Mouse (Mus musculus): ENCODE results near the gene Slc17a6. TPM values are rescaled to one million over a fixed set of nuclear protein-coding genes. Genes with fewer than 3 reads are reported as not detected.

Gene Slc17a6
- polyA plus RNA-seq (2015; fragmentation: Nextera tagmentation; extraction: Ambion mirVana) = 1.1 and 2.1 TPM in 2 replicates

GRCm38 (mm10) chr7:51621694-51622145 lies at the start of gene Slc17a6:
Gene Slc17a6, plus strand, starts transcription at chr7:51622006.
- no peaks in the 10 kb centered on the region for H3K36me3 ChIP-seq
- peaks cover 57% of the 10 kb centered on the region for H3K27me3 ChIP-seq
- no peak within 1 kb of the TSS for H3K4me3 ChIP-seq (replicated peaks)
- under 1% methylated on average over 23 of the region's 23 CpGs for WGBS
- H3K4me1 ChIP-seq = 0 out of 2 replicates have a peak, but pooled peaks cover 4% of the 10 kb centered on the region
- ATAC-seq (ENCODE audit: insufficient number of reproducible peaks, low FRiP score, low TSS enrichment, low read depth) = peak; percentile 63; the same call in 1 of the 2 replicates
- no peak within 1 kb of the TSS for H3K4me2 ChIP-seq (replicated peaks)
- H3K9ac ChIP-seq = no peak within 1 kb of the TSS
- H3K27ac ChIP-seq (replicated peaks) = no peak within 1 kb of the TSS
- no peaks in the 10 kb centered on the region for H3K9me3 ChIP-seq (replicated peaks)

GRCm38 (mm10) chr7:51600021-51600420 lies 21.8 kb upstream of the Slc17a6 start:
- no peaks in the 10 kb centered on the region for H3K9me3 ChIP-seq (replicated peaks)
- H3K27ac ChIP-seq (replicated peaks) = no peak overlapping the region
- 69% methylated on average over 4 of the region's 4 CpGs for WGBS
- no peak overlapping the region for H3K4me3 ChIP-seq (replicated peaks)
- ATAC-seq (ENCODE audit: insufficient number of reproducible peaks, low FRiP score, low TSS enrichment, low read depth) = no peak
- no peaks in the 10 kb centered on the region for H3K4me1 ChIP-seq
- no peaks in the 10 kb centered on the region for H3K36me3 ChIP-seq
- no peak overlapping the region for H3K9ac ChIP-seq
- no peak overlapping the region for H3K4me2 ChIP-seq (replicated peaks)
- no peaks in the 10 kb centered on the region for H3K27me3 ChIP-seq

- Histone ChIP-seq H3K9me3 (replicated peaks) (no peaks in the 10 kb centered on the region), H3K4me2 (replicated peaks) (no peak overlapping the region), H3K9ac (no peak overlapping the region), H3K4me1 (no peaks in the 10 kb centered on the region), H3K27me3 (no peaks in the 10 kb centered on the region), H3K27ac (replicated peaks) (no peak overlapping the region), H3K4me3 (replicated peaks) (no peak overlapping the region), H3K36me3 (no peaks in the 10 kb centered on the region)
- ATAC-seq (ENCODE audit: insufficient number of reproducible peaks, low FRiP score, low TSS enrichment, low read depth) = no peak
- 86% methylated on average over 12 of the region's 12 CpGs for WGBS
These were observed 18.1 kb upstream of the Slc17a6 start for GRCm38 (mm10) chr7:51603741-51604140.

- Histone ChIP-seq H3K4me2 (replicated peaks) (no peak overlapping the region), H3K9ac (no peak overlapping the region), H3K27me3 (no peaks in the 10 kb centered on the region), H3K4me3 (replicated peaks) (no peak overlapping the region), H3K36me3 (no peaks in the 10 kb centered on the region), H3K27ac (replicated peaks) (no peak overlapping the region), H3K4me1 (no peaks in the 10 kb centered on the region), H3K9me3 (replicated peaks) (no peaks in the 10 kb centered on the region)
- ATAC-seq (ENCODE audit: insufficient number of reproducible peaks, low FRiP score, low TSS enrichment, low read depth) = no peak
- 35% methylated on average over 5 of the region's 5 CpGs for WGBS
These were observed 7.4 kb upstream of the Slc17a6 start for GRCm38 (mm10) chr7:51614404-51614803.

GRCm38 (mm10) chr7:51617941-51618340 lies 3.9 kb upstream of the Slc17a6 start:
- H3K4me2 ChIP-seq (replicated peaks) = no peak overlapping the region
- H3K36me3 ChIP-seq = no peaks in the 10 kb centered on the region
- no peak for ATAC-seq (ENCODE audit: insufficient number of reproducible peaks, low FRiP score, low TSS enrichment, low read depth)
- H3K27me3 ChIP-seq = peaks cover 22% of the 10 kb centered on the region
- H3K9me3 ChIP-seq (replicated peaks) = no peaks in the 10 kb centered on the region
- no peak overlapping the region for H3K9ac ChIP-seq
- H3K4me3 ChIP-seq (replicated peaks) = no peak overlapping the region
- no peaks in the 10 kb centered on the region for H3K4me1 ChIP-seq
- no peak overlapping the region for H3K27ac ChIP-seq (replicated peaks)

- no peak overlapping the region for H3K9ac ChIP-seq
- ATAC-seq (ENCODE audit: insufficient number of reproducible peaks, low FRiP score, low TSS enrichment, low read depth) = no peak
- 23% methylated on average over 2 of the region's 2 CpGs for WGBS
These were observed 3.4 kb upstream of the Slc17a6 start for GRCm38 (mm10) chr7:51618412-51618811.

GRCm38 (mm10) chr7:51619977-51620376 lies 1.8 kb upstream of the Slc17a6 start:
- H3K27me3 ChIP-seq = peaks cover 39% of the 10 kb centered on the region
- no peak for ATAC-seq (ENCODE audit: insufficient number of reproducible peaks, low FRiP score, low TSS enrichment, low read depth)
- H3K4me2 ChIP-seq (replicated peaks) = no peak overlapping the region
- no peak overlapping the region for H3K27ac ChIP-seq (replicated peaks)
- no peak overlapping the region for H3K4me3 ChIP-seq (replicated peaks)
- no peaks in the 10 kb centered on the region for H3K36me3 ChIP-seq
- no peaks in the 10 kb centered on the region for H3K4me1 ChIP-seq
- no peak overlapping the region for H3K9ac ChIP-seq
- no peaks in the 10 kb centered on the region for H3K9me3 ChIP-seq (replicated peaks)
- WGBS = 34% methylated on average over 1 of the region's 1 CpGs

More at GRCm38 (mm10) chr7:51618412-51618811, 3.4 kb upstream of the Slc17a6 start:
- Histone ChIP-seq H3K4me2 (replicated peaks) (no peak overlapping the region), H3K9me3 (replicated peaks) (no peaks in the 10 kb centered on the region), H3K27ac (replicated peaks) (no peak overlapping the region), H3K4me1 (no peaks in the 10 kb centered on the region), H3K36me3 (no peaks in the 10 kb centered on the region), H3K4me3 (replicated peaks) (no peak overlapping the region), H3K27me3 (peaks cover 23% of the 10 kb centered on the region)

GRCm38 (mm10) chr7:51622196-51622595 lies 390 bp downstream of the Slc17a6 start:
- H3K4me1 ChIP-seq = 0 out of 2 replicates have a peak, but pooled peaks cover 4% of the 10 kb centered on the region
- H3K9ac ChIP-seq = no peak overlapping the region
- ATAC-seq (ENCODE audit: insufficient number of reproducible peaks, low FRiP score, low TSS enrichment, low read depth) = no peak
- WGBS = under 1% methylated on average over 18 of the region's 18 CpGs
- H3K4me2 ChIP-seq (replicated peaks) = no peak overlapping the region
- H3K27me3 ChIP-seq = peaks cover 61% of the 10 kb centered on the region
- H3K27ac ChIP-seq (replicated peaks) = no peak overlapping the region
- no peaks in the 10 kb centered on the region for H3K9me3 ChIP-seq (replicated peaks)
- H3K36me3 ChIP-seq = no peaks in the 10 kb centered on the region
- no peak overlapping the region for H3K4me3 ChIP-seq (replicated peaks)

- no peak overlapping the region for H3K27ac ChIP-seq (replicated peaks)
- ATAC-seq (ENCODE audit: insufficient number of reproducible peaks, low FRiP score, low TSS enrichment, low read depth) = no peak
- no peak overlapping the region for H3K4me3 ChIP-seq (replicated peaks)
- WGBS = 1% methylated on average over 5 of the region's 5 CpGs
- H3K36me3 ChIP-seq = no peaks in the 10 kb centered on the region
- peaks cover 66% of the 10 kb centered on the region for H3K27me3 ChIP-seq
- H3K4me1 ChIP-seq = 0 out of 2 replicates have a peak, but pooled peaks cover 4% of the 10 kb centered on the region
- no peak overlapping the region for H3K4me2 ChIP-seq (replicated peaks)
- H3K9ac ChIP-seq = no peak overlapping the region
- no peaks in the 10 kb centered on the region for H3K9me3 ChIP-seq (replicated peaks)
These were observed 860 bp downstream of the Slc17a6 start for GRCm38 (mm10) chr7:51622666-51623065.

GRCm38 (mm10) chr7:51624336-51624897 lies 2.6 kb downstream of the Slc17a6 start:
- Histone ChIP-seq H3K4me2 (replicated peaks) (no peak overlapping the region), H3K27ac (replicated peaks) (no peak overlapping the region), H3K4me3 (replicated peaks) (no peak overlapping the region), H3K9ac (no peak overlapping the region), H3K27me3 (peaks cover 78% of the 10 kb centered on the region), H3K9me3 (replicated peaks) (no peaks in the 10 kb centered on the region), H3K4me1 (0 out of 2 replicates have a peak, but pooled peaks cover 4% of the 10 kb centered on the region), H3K36me3 (no peaks in the 10 kb centered on the region)
- 3% methylated on average over 4 of the region's 4 CpGs for WGBS
- no peak for ATAC-seq (ENCODE audit: insufficient number of reproducible peaks, low FRiP score, low TSS enrichment, low read depth)

GRCm38 (mm10) chr7:51625161-51625560 lies 3.4 kb downstream of the Slc17a6 start:
- no peak overlapping the region for H3K27ac ChIP-seq (replicated peaks)
- ATAC-seq (ENCODE audit: insufficient number of reproducible peaks, low FRiP score, low TSS enrichment, low read depth) = no peak
- peaks cover 78% of the 10 kb centered on the region for H3K27me3 ChIP-seq
- H3K4me2 ChIP-seq (replicated peaks) = no peak overlapping the region
- H3K4me1 ChIP-seq = 0 out of 2 replicates have a peak, but pooled peaks cover 4% of the 10 kb centered on the region
- 1% methylated on average over 23 of the region's 23 CpGs for whole genome bisulfite sequencing
- H3K9ac ChIP-seq = no peak overlapping the region
- H3K36me3 ChIP-seq = no peaks in the 10 kb centered on the region
- H3K9me3 ChIP-seq (replicated peaks) = no peaks in the 10 kb centered on the region
- H3K4me3 ChIP-seq (replicated peaks) = no peak overlapping the region
